Mouse (Mus musculus) liver, embryonic 15.5 days (tissue): ENCODE measurements around the gene Olfr362. TPM values are rescaled to one million over a fixed set of nuclear protein-coding genes. Genes with fewer than 3 reads are reported as not detected.
"Not testable (repeated sequence)": the region's sequence is repeated elsewhere in the genome, so short reads cannot be mapped to it uniquely, and the experiment has no call there.

Source experiments
- ATAC-seq: fragments of 200-750 bp; cut with Nextera tagmentation; 2 replicates; pipeline ENCODE4 v1.8.0; 2017; ENCODE audit warnings: moderate number of reproducible peaks, mild to moderate bottlenecking, moderate library complexity; ENCODE audit not compliant: insufficient read depth
- H3K27ac ChIP-seq: fragments of 300-500 bp; sonication (generic); replicated peaks from 2 replicates; pipeline ENCODE4 v1.5.1; 2015; ENCODE audit warnings: mild to moderate bottlenecking, inconsistent platforms
- H3K27me3 ChIP-seq: fragments of 300-500 bp; sonication (generic); 2 replicates; pipeline ENCODE4 v1.6.1; 2015; ENCODE audit warnings: mild to moderate bottlenecking, inconsistent platforms
- H3K36me3 ChIP-seq: fragments of 300-500 bp; sonication (generic); replicated peaks from 2 replicates; pipeline ENCODE4 v1.6.1; 2015; ENCODE audit warnings: moderate library complexity, mild to moderate bottlenecking, inconsistent platforms
- H3K4me1 ChIP-seq: fragments of 300-500 bp; sonication (generic); replicated peaks from 2 replicates; pipeline ENCODE4 v1.6.1; 2015; ENCODE audit warnings: inconsistent platforms
- H3K4me2 ChIP-seq: fragments of 300-500 bp; sonication (generic); 2 replicates; pipeline ENCODE4 v1.6.1; 2015; ENCODE audit warnings: moderate library complexity, mild to moderate bottlenecking, inconsistent platforms
- H3K4me3 ChIP-seq: fragments of 300-500 bp; sonication (generic); replicated peaks from 2 replicates; pipeline ENCODE4 v1.5.1; 2015; ENCODE audit warnings: mild to moderate bottlenecking, inconsistent platforms
- H3K9ac ChIP-seq: fragments of 300-500 bp; sonication (generic); 2 replicates; pipeline ENCODE4 v1.6.1; 2015; ENCODE audit warnings: moderate library complexity, mild to moderate bottlenecking, inconsistent platforms
- H3K9me3 ChIP-seq: fragments of 300-500 bp; sonication (generic); replicated peaks from 2 replicates; pipeline ENCODE4 v1.6.1; 2016; ENCODE audit warnings: inconsistent platforms
- WGBS: fragments of 180-500 bp; shearing (Covaris S2); methylation state at CpG from one replicate; pipeline ENCODE4 v1.1.7; 2015; ENCODE audit warnings: mixed read lengths; ENCODE audit not compliant: insufficient replicate concordance; 5-methylcytosine and 5-hydroxymethylcytosine counted together
- polyA plus RNA-seq: library from polyadenylated mRNA; unstranded; fragments of >200 nt; fragmentation: Nextera tagmentation; extraction: Ambion mirVana; gene quantifications from 2 replicates; pipeline ENCODE4 v1.2.1, GENCODE M21; 2015

The Olfr362 gene
- polyA plus RNA-seq = not detected in 2 replicates

DNA sequence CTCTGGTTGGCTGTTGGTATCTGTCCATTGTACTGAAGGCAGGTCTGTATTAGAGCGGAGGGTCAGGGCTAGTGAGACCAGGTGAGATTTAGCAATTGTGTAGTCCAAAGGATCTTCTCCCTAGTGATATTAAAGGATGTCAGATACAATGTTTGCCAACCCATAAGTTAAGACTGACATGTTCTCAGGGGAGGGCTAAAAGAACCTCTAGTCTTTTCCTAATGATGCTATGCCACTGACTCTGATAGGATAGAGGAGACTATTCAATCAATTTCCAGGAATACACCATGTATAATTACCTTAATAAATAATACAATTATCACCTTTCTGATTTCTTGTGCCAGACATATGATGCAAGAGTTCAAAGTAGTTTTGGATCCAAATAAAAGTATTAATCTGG lies at the start of gene Olfr362:
TSS of gene Olfr362 (minus strand) at position 101 of the 400 bp plus-strand sequence.
- H3K27ac ChIP-seq = no peak within 1 kb of the TSS
- no peaks in the 10 kb centered on the region for H3K27me3 ChIP-seq
- no peaks in the 10 kb centered on the region for H3K4me1 ChIP-seq
- 62% methylated on average over 1 of the region's 1 CpGs for WGBS
- no peak within 1 kb of the TSS for H3K4me3 ChIP-seq
- no peak for ATAC-seq
- no peaks in the 10 kb centered on the region for H3K9me3 ChIP-seq
- H3K9ac ChIP-seq = no peak within 1 kb of the TSS
- H3K36me3 ChIP-seq = no peaks in the 10 kb centered on the region
- H3K4me2 ChIP-seq = no peak within 1 kb of the TSS

DNA sequence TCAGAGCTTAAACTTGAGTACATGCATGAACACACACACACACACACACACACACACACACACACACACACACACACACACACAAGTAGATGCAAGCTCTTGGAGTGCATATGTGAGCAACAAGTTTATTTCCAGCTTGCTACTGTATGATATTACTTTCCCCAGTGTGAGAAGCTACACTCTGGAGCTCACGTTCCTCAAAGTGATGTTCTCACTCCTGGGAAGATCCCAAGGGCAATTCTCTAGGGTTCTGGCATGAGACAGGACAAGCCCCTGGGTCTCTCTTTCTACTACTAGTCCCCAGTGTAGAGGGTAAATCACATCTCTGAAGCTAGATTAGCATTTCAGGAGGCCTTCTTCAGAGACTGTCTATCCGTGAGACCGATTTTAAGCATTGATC lies 21.3 kb upstream of the Olfr362 start, which contains the start of gene Olfr364-ps1:
TSS of gene Olfr364-ps1 (plus strand) at position 301 of the 400 bp plus-strand sequence.
- no peak within 1 kb of the TSS for H3K27ac ChIP-seq
- no peak within 1 kb of the TSS for H3K4me3 ChIP-seq
- WGBS = 70% methylated on average over 3 of the region's 3 CpGs
- H3K9me3 ChIP-seq = no peaks in the 10 kb centered on the region
- no peak for ATAC-seq
- no peaks in the 10 kb centered on the region for H3K36me3 ChIP-seq
- H3K9ac ChIP-seq = no peak within 1 kb of the TSS
- H3K4me2 ChIP-seq = no peak within 1 kb of the TSS
- H3K4me1 ChIP-seq = no peaks in the 10 kb centered on the region
- H3K27me3 ChIP-seq = no peaks in the 10 kb centered on the region

DNA sequence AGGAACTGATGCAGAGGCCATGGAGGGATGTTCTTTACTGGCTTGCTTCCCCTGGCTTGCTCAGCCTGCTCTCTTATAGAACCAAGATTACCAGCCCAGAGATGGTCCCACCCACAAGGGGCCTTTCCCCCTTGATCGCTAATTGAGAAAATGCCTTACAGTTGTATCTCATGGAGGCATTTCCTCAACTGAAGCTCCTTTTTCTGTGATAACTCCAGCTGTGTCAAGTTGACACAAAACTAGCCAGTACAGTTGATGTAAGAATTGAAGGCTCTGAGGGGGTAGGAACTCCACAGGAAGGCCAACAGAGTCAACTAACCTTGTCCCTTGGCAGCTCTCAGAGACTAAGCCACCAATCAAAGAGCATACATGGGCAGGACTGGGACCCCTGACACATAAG lies 28.5 kb downstream of the Olfr362 start, which contains the start of gene Olfr361:
TSS of gene Olfr361 (minus strand) at position 101 of the 400 bp plus-strand sequence.
- H3K9me3 ChIP-seq, H3K4me3 ChIP-seq, H3K27ac ChIP-seq, H3K4me1 ChIP-seq, ATAC-seq, H3K36me3 ChIP-seq, H3K27me3 ChIP-seq, H3K9ac ChIP-seq, H3K4me2 ChIP-seq: not testable (repeated sequence)
- WGBS = 22% methylated on average over 1 of the region's 1 CpGs

DNA sequence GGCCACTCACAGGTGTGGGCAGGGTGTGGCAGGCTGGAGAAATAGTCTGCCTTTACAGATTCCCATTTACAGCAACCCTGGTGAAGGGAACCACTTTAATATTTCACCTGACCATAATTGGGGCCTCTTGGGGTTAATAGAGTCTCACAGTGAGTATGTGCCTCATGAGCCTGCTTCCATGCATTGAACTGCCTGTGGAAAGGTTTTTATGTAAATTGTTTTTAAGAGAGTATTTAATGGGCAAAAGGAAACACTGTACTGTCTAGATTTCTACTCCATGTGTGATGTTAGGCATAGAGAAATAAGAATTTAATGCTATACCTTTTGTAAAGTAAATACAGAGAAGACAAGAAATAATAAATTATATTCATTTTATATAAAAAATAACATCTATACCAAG lies 52.3 kb downstream of the Olfr362 start, which contains the start of gene Olfr360:
TSS of gene Olfr360 (plus strand) at position 301 of the 400 bp plus-strand sequence.
- no peaks in the 10 kb centered on the region for H3K36me3 ChIP-seq
- no peak within 1 kb of the TSS for H3K9ac ChIP-seq
- H3K27ac ChIP-seq = no peak within 1 kb of the TSS
- no peak within 1 kb of the TSS for H3K4me2 ChIP-seq
- no peaks in the 10 kb centered on the region for H3K9me3 ChIP-seq
- H3K4me3 ChIP-seq = no peak within 1 kb of the TSS
- ATAC-seq = no peak
- no peaks in the 10 kb centered on the region for H3K27me3 ChIP-seq
- H3K4me1 ChIP-seq = no peaks in the 10 kb centered on the region

Other genes starting within 250 kb of the Olfr362 start
- gene Olfr352, start 249.4 kb downstream of the Olfr362 start, polyA plus RNA-seq = not detected in 2 replicates
- not detected in 2 replicates for gene Olfr353, start 225.0 kb downstream of the Olfr362 start, polyA plus RNA-seq
- not detected in 2 replicates for gene Olfr354, start 212.2 kb downstream of the Olfr362 start, polyA plus RNA-seq
- gene Olfr355, start 189.0 kb downstream of the Olfr362 start, polyA plus RNA-seq = not detected in 2 replicates
- gene Olfr356, start 180.8 kb downstream of the Olfr362 start, polyA plus RNA-seq = not detected in 2 replicates
- not detected in 2 replicates for gene Olfr357, start 124.1 kb downstream of the Olfr362 start, polyA plus RNA-seq
- gene Olfr358, start 108.6 kb downstream of the Olfr362 start, polyA plus RNA-seq = not detected in 2 replicates
- not detected in 2 replicates for gene Olfr360, start 52.2 kb downstream of the Olfr362 start, polyA plus RNA-seq
- not detected in 2 replicates for gene Olfr361, start 28.6 kb downstream of the Olfr362 start, polyA plus RNA-seq
- gene Olfr364-ps1, start 21.4 kb upstream of the Olfr362 start, polyA plus RNA-seq = not detected in 2 replicates
- not detected in 2 replicates for gene Olfr365, start 70.3 kb upstream of the Olfr362 start, polyA plus RNA-seq
- not detected in 2 replicates for gene Olfr366, start 93.7 kb upstream of the Olfr362 start, polyA plus RNA-seq
- not detected in 2 replicates for gene Olfr368, start 208.6 kb upstream of the Olfr362 start, polyA plus RNA-seq
- gene Pdcl, start 241.4 kb upstream of the Olfr362 start, polyA plus RNA-seq = 10.1 and 10.3 TPM in 2 replicates